Mouse (Mus musculus): ENCODE measurements at regions not wholly inside any gene's neighbourhood (a gene's known extent, or its start where the extent isn't known, plus 50 kb on each side); places are given as distances from the start of the nearest gene placed in this dataset.

- in situ Hi-C loops (cut with MboI, MseI) = no loop called here
These were observed 216.3 kb upstream of the Pdzrn3 start for GRCm38 (mm10) chr6:101593782-101594641.

- in situ Hi-C loops (cut with MboI, MseI) = no loop called here
These were observed 208.2 kb upstream of the Pdzrn3 start for GRCm38 (mm10) chr6:101585871-101586270.

- in situ Hi-C loops (cut with MboI, MseI) = no loop called here
These were observed 203.1 kb upstream of the Pdzrn3 start for GRCm38 (mm10) chr6:101580824-101581223.

- in situ Hi-C loops (cut with MboI, MseI) = no loop called here
These were observed 178.4 kb upstream of the Pdzrn3 start for GRCm38 (mm10) chr6:101556096-101556495.

GRCm38 (mm10) chr6:101554965-101555604, 177.4 kb upstream of the Pdzrn3 start:
- in situ Hi-C loops (cut with MboI, MseI) = no loop called here

- in situ Hi-C loops (cut with MboI, MseI) = no loop called here
These were observed 173.0 kb upstream of the Pdzrn3 start for GRCm38 (mm10) chr6:101550501-101551268.

GRCm38 (mm10) chr6:101537581-101537980, 159.9 kb upstream of the Pdzrn3 start:
- in situ Hi-C loops (cut with MboI, MseI) = no loop called here

GRCm38 (mm10) chr6:101534214-101535052, 156.7 kb upstream of the Pdzrn3 start:
- in situ Hi-C loops (cut with MboI, MseI) = no loop called here

- in situ Hi-C loops (cut with MboI, MseI) = no loop called here
These were observed 154.7 kb upstream of the Pdzrn3 start for GRCm38 (mm10) chr6:101532436-101532835.

GRCm38 (mm10) chr6:101531914-101532313, 154.2 kb upstream of the Pdzrn3 start:
- in situ Hi-C loops (cut with MboI, MseI) = no loop called here

GRCm38 (mm10) chr6:101525129-101525528, 147.4 kb upstream of the Pdzrn3 start:
- in situ Hi-C loops (cut with MboI, MseI) = no loop called here

GRCm38 (mm10) chr6:101521316-101521715, 143.6 kb upstream of the Pdzrn3 start:
- in situ Hi-C loops (cut with MboI, MseI) = no loop called here

- in situ Hi-C loops (cut with MboI, MseI) = no loop called here
These were observed 143.1 kb upstream of the Pdzrn3 start for GRCm38 (mm10) chr6:101520755-101521154.

GRCm38 (mm10) chr6:101518904-101519701, 141.4 kb upstream of the Pdzrn3 start:
- in situ Hi-C loops (cut with MboI, MseI) = no loop called here

GRCm38 (mm10) chr6:101517584-101517983, 139.9 kb upstream of the Pdzrn3 start:
- in situ Hi-C loops (cut with MboI, MseI) = no loop called here

GRCm38 (mm10) chr6:101513696-101514095, 136.0 kb upstream of the Pdzrn3 start:
- in situ Hi-C loops (cut with MboI, MseI) = no loop called here

- in situ Hi-C loops (cut with MboI, MseI) = no loop called here
These were observed 124.5 kb upstream of the Pdzrn3 start for GRCm38 (mm10) chr6:101502149-101502548.

- in situ Hi-C loops (cut with MboI, MseI) = no loop called here
These were observed 124.0 kb upstream of the Pdzrn3 start for GRCm38 (mm10) chr6:101501716-101502115.

GRCm38 (mm10) chr6:101500202-101500601, 122.5 kb upstream of the Pdzrn3 start:
- in situ Hi-C loops (cut with MboI, MseI) = no loop called here

- in situ Hi-C loops (cut with MboI, MseI) = no loop called here
These were observed 110.8 kb upstream of the Pdzrn3 start for GRCm38 (mm10) chr6:101488466-101488865.

All from regulatory T cell (primary cell).